Mouse (Mus musculus) central nervous system, embryonic 11.5 days (tissue): ENCODE measurements around the gene Piezo1. TPM values are rescaled to one million over a fixed set of nuclear protein-coding genes. Genes with fewer than 3 reads are reported as not detected.

Experiments
- polyA plus RNA-seq: library from polyadenylated mRNA; depleted of rRNA; stranded (reverse); fragments of >200 nt; gene quantifications from 2 replicates; pipeline ENCODE4 v1.2.3, GENCODE M21; 2012; rRNA removed

Piezo1 gene
- 21.0 and 43.3 TPM in 2 replicates for polyA plus RNA-seq

DNA sequence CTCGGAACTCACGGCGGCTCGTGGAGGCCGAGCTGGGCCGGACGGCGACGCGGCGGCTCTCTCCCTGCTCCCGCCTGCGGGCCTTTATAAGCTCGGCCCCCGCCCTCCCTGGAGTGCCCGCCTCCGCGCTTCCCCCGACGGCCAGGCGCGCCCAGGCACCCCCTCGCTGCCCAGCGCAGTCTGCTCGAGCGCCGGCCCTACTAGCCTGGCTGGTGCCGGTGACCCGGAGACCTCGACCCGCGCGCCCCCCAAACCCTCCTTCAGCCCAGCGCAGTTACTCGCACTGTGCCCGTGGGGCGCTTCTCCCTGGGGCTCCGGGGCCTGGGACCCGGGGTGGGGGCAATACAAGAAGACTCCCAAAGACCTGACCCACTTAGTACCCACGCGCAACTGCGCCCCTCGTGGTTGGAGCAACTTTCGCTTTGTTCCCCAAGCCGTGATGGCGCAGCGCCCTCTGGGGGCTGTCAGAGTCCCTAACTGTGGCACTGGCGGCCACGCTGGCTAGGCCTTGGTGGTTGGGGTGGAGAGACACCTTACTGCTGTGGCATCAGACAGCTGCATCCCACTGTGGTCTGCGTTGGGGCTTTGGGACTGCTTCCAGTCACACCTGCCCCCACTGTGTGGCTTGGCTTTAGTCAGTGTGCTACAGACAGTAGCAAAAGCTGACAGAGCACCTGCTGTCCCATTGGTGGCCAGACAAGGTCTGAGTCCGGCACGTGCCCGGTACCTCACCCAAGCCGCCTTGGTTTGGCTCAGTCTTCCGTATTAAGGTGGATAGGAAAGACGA, at the start of gene Piezo1:
Gene Piezo1 (minus strand): TSS at position 65 of the 787 bp plus-strand sequence.

DNA sequence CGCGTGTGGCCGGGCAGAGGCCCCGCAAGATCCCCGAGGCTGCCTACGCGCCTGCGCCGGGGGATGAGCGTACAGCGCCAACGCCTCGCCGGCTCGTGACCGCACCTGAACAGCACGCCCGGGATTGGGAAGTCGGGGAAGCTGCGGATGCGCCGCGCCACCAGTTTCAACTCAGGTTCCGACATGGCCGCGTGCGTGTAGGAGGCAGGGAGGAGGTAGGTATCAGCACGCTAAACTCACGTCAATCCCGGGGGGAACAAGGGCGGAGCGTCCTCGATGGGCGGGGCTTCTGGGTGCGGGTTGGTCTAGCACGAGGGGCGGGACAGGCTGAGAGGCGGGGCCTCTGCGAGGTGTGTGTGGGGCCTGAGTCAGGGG, 25.5 kb upstream of the Piezo1 start, which contains the start of gene Aprt:
Gene Aprt (minus strand): TSS at position 262 of the 375 bp plus-strand sequence.

DNA sequence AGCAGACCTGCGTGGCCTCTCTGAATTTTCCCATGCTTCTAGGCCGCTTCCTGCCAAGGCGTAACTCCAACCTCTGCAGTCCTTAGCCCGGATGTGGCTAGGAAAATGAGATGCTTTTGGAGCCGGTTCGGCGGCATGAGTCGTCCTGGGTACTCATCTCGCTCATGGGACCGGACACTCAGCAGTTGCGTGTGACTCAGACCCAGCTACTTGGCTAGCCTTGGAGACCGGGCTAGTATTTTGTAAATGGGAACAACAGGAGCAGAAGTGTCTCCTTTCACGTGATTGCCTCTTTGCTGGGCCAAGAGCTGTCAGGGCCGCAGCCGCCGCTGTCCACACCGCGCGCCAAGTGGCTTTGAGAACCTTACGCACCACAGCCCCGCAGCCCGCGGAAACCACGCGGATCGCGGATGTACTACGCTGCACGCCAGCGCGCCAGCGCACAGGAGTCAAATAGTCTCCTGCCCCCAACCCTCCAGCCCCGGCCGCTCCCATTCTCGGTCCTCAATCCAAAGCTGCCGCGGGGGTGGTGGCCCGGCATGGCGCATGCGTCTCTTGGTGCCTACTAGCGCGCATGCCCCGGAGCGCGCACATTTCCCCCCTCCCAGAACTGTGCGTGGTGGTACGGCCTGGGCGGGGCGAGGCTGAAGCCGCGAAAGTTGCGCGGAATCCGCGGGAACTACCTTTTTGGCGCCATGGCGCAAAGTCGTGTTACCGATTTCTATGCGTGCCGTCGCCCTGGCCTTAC, 16.4 kb upstream of the Piezo1 start, which contains the start of gene Cdt1:
Gene Cdt1 (plus strand): TSS at position 655 of the 748 bp plus-strand sequence.

DNA sequence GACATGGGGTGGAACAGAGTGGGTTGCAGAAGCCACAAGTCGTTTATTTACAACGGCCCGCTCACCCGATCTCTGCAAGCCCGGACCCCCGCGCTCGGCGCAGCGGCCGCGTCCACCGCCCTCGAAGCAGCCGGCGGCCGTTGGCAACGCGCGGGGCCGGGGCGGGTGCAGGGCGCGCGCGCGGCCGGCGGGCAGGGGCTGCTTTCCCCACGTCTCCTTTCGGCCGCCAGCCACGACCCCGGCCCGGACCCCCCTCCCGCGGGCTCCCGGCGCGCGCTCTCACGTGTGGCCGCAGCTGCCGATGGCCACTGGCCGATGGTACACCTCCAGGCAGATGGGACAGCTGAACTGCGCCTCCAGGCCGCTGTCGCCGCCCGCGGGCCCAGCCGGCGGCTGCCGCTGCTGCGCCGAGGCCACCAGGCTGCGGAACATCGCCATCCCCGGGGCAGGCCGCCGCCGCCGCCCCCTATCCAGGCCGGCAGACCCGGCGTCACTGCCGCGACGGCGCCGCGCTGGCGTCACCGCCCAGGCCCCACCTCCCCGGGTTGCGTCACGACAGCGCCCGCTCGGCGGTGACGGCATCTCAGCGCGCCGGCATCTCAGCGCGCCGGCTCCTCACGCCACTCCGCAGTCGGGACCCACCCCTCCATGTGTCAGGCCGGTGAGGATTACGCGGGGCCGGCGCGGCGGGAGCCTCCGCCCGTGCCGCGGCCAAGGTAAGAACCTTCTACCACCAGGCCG, 75.4 kb downstream of the Piezo1 start, which contains the start of the genes Rnf166 and Ctu2:
Gene Rnf166 (minus strand): TSS at position 485 of the 741 bp plus-strand sequence.
Gene Ctu2 (plus strand): TSS at position 564 of the 741 bp plus-strand sequence.

DNA sequence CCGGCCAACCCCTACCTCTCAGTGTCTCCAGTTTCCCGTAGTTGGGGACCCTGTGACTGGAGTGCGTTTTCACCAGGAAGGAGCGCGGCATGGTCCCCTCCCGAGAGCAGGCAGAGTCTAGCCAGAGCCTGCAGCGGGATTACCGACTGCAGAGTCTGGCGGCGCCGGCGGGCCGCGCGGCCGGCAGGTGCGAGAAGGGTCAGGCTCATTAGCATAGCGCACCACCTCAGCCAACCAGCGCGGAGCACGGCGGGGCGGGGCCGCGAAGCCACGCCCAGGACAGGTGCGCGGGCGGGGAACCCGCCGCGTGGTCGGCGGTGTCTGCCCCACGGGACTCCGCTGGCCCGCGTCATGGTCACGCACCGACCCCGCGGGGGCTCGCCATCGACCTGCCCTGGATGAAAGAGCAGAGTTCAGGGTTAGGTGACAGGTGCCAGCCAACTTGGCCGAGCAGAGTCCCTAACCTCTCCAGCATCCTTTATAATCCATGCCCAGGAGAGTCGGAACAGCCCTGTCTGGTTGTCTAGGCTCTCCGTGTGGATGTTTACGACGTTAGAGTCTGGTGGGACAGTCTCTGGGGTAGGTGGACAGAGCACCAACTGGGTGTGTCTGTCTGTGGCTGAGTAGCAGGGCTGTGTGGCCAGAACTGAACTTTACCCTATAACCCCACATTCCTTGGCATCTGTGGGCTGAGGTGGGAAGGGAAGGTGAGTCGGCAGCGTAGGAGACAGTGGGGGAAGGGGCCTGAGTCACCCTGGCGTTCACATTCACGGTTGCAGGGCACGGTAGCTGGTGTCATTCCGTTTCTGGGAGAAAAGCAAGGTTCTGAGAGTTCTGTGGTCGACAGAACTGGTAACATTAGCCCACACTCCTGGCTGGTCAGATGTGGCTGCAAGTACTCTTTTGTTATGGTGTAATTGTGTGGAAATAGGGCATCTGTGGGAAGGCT, 90.3 kb downstream of the Piezo1 start, which contains the start of gene Snai3:
Gene Snai3 (minus strand): TSS at position 210 of the 949 bp plus-strand sequence.

DNA sequence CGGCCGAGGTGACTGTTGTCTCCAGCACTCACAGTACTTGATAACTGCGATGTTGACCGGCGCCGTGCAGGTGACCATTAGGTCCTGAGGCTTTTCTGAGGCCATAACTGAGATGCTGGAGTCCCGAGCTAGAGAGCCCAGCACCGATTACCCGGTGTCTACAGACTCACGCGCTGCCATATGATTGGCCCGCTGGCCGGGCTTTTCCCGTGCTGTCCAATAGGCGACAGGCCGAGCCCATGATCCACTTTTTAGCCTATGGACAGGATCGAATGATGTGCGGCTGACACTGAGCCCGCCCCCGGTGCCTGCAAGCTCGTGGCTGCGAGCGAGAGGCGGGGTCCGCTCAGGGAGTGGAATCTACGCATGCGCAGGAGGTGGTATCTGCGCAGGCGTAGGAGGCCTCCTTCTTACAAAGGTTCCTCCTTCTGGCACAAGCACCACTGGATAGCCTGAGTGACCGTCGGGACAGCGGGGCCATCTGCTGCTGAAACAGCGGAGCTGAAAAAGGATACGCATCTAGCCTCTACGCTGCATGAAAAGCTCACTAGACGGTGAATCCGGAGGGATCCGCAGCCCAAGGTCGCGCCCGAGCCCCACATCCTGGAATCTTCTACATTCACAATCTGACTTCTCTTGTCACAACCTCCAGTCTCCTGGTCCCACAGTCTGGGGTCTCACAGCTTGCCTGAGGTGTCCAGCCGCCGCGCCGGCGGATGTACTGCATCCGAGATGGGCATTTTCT, 107.7 kb downstream of the Piezo1 start, which contains the start of gene Mvd:
Gene Mvd (minus strand): TSS at position 161 of the 745 bp plus-strand sequence.

DNA sequence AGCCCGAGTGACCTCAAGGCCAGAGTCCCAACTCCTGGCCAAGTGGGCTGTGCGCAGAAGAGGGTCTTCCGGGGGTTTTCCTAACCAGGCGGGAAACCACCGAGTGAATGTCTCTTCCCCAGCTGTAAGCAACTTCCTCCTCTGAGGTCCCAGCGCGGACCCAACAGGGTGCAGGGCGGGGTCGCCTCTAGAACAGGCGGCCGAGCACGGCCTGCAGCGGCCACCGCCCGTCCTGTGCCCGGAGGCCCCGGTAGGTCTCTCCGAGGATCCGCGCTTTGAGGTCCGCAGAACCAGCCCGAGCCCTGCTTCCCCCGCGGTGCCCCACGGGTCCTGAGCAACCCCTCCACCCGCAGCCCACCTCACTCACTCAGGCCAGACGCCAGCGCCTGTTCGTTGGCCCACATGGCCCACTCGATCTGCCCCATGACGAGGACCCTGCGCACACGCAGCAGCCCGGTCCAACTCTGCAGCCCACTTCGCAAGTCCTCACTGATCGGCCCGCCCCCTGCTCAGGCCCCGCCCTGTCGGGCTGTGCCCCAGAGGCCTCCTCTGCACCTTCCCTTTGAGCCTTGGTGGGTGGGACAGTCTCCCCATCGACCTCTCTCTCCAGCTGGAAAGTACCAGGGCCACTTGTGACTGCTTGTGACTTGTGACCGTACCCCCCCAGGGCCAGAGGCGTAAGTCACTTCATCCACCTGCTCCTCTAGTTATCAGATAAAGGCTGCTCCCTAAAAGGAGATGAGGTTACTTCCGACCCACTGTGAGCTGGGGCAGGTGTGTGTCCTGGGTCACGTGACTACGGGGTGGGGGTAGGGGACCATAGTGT, 118.5 kb downstream of the Piezo1 start, which contains the start of gene Cyba:
Gene Cyba (minus strand): TSS at position 488 of the 826 bp plus-strand sequence.

Other genes with a start within 250 kb of the Piezo1 start
- gene Trhr2, start 190.6 kb downstream of the Piezo1 start, polyA plus RNA-seq = 0.06 and 0.07 TPM in 2 replicates
- gene Zc3h18, start 174.7 kb downstream of the Piezo1 start, polyA plus RNA-seq = 66.3 and 133 TPM in 2 replicates
- 0.44 and 0.46 TPM in 2 replicates for gene Il17c, start 129.3 kb downstream of the Piezo1 start, polyA plus RNA-seq
- gene Cyba, start 118.4 kb downstream of the Piezo1 start, polyA plus RNA-seq = 31.4 and 37.6 TPM in 2 replicates
- gene Mvd, start 107.9 kb downstream of the Piezo1 start, polyA plus RNA-seq = 34.6 and 43.5 TPM in 2 replicates
- 0.09 and 0.13 TPM in 2 replicates for gene Snai3, start 90.6 kb downstream of the Piezo1 start, polyA plus RNA-seq
- 34.0 and 46.0 TPM in 2 replicates for gene Rnf166, start 75.3 kb downstream of the Piezo1 start, polyA plus RNA-seq
- 60.5 and 74.7 TPM in 2 replicates for gene Ctu2, start 75.2 kb downstream of the Piezo1 start, polyA plus RNA-seq
- gene Cdt1, start 16.7 kb upstream of the Piezo1 start, polyA plus RNA-seq = 62.7 and 81.6 TPM in 2 replicates
- 141 and 155 TPM in 2 replicates for gene Aprt, start 25.6 kb upstream of the Piezo1 start, polyA plus RNA-seq
- gene Galns, start 60.1 kb upstream of the Piezo1 start, polyA plus RNA-seq = 4.8 and 6.7 TPM in 2 replicates
- gene Trappc2l, start 60.3 kb upstream of the Piezo1 start, polyA plus RNA-seq = 104 and 108 TPM in 2 replicates
- not detected in 2 replicates for gene Pabpn1l, start 71.4 kb upstream of the Piezo1 start, polyA plus RNA-seq
- 6.5 and 8.2 TPM in 2 replicates for gene Cbfa2t3, start 147.8 kb upstream of the Piezo1 start, polyA plus RNA-seq
- 15.2 and 16.0 TPM in 2 replicates for gene Acsf3, start 224.2 kb upstream of the Piezo1 start, polyA plus RNA-seq